Mouse (Mus musculus) layer of hippocampus, postnatal 14 days (tissue): ENCODE results near the gene Vmn2r20. TPM values are rescaled to one million over a fixed set of nuclear protein-coding genes. Genes with fewer than 3 reads are reported as not detected.
A peak's percentile ranks its signal among the peaks of the same experiment; 100 is the strongest.
"Not testable (repeated sequence)": the region's sequence is repeated elsewhere in the genome, so short reads cannot be mapped to it uniquely, and the experiment has no call there.

Experiments used
- DNase-seq, 2 experiments: peaks; one replicate each; pipeline ENCODE4 v3.0.0; 2021 to 2022; ENCODE audit warnings: low spot score in 2 of 2, mixed read lengths in 1 of 2
- long read RNA-seq, 2 experiments: library from polyadenylated mRNA; stranded (forward); transcript quantifications; one replicate each; pipeline ENCODE4 v2.0.0; 2021
- total RNA-seq, 2 experiments: library from RNA; stranded (reverse); gene quantifications; 2 replicates each; pipeline ENCODE4 v1.2.3; 2021

Vmn2r20 gene
- not detected for total RNA-seq
- long read RNA-seq, experiment 1, result 0 reads
- long read RNA-seq, experiment 2, result 0 reads

DNA sequence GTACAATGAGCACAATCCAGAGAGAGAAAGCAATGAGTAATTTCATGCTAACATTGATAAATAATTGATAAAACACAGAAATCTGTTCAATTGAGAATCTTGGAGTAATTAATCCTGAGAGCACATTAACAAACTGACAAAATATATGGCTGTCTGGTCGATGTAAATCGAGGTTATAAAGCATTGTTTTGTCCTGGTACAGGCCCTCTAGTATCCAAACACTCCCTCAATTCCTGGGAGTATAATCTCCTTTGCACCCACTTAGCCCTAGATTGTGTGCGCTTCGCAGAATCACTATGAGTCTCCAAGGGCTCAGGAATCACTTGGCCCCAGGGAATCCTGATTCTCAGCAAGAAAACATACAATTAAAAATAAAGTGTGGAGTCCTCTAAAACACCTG is at the start of gene Vmn2r20:
TSS of gene Vmn2r20 (minus strand) at position 101 of the 400 bp plus-strand sequence.
- DNase-seq, result not testable (repeated sequence)

GRCm38 (mm10) chr6:123424413-123424812 is 6.5 kb upstream of the Vmn2r20 start:
- DNase-seq, result not testable (repeated sequence)

- not testable (repeated sequence) for DNase-seq
These were observed 10.8 kb downstream of the Vmn2r20 start for GRCm38 (mm10) chr6:123406918-123407665.

- DNase-seq, result not testable (repeated sequence)
These were observed 29.1 kb downstream of the Vmn2r20 start for GRCm38 (mm10) chr6:123388824-123389223.

GRCm38 (mm10) chr6:123346141-123346540 is 71.8 kb downstream of the Vmn2r20 start:
- no peak for DNase-seq

- DNase-seq, result peak in 1 of 2 experiments; percentile 3
These were observed 77.8 kb downstream of the Vmn2r20 start for GRCm38 (mm10) chr6:123340093-123340492.

DNA sequence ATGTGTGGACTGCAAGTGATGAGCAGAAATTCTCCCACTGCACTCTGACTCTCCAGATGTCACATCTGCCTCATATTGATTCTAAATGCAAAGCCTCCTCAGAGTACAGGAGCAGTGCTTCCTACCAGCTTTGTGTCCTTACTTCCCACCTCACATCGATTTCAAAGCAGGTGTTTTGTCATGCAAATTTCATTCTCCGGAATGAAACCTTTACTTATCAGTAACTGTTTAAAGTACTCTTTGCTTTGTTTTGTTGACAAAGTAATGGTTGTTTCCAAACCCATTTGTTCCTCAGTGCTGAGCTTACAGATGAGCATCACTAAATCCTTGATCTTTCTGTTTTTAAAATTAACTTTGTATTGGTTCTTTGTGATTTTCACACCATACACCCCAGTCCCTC is 85.4 kb downstream of the Vmn2r20 start:
- no peak for DNase-seq

Other genes starting within 250 kb of the Vmn2r20 start
- gene Clec4b2, start 245.2 kb downstream of the Vmn2r20 start, total RNA-seq, result not detected
- 1 to 10 TPM in 1 of 2 experiments, not detected in 1; 1.2 TPM for gene Clec4n, start 188.3 kb downstream of the Vmn2r20 start, total RNA-seq
- gene Clec4d, start 156.0 kb downstream of the Vmn2r20 start, total RNA-seq, result not detected
- gene Clec4e, start 128.2 kb downstream of the Vmn2r20 start, total RNA-seq, result not detected
- gene Vmn2r19, start 109.8 kb downstream of the Vmn2r20 start, total RNA-seq, result not detected
- gene Vmn2r21, start 115.3 kb upstream of the Vmn2r20 start, total RNA-seq, result not detected
- not detected for gene Vmn2r22, start 232.6 kb upstream of the Vmn2r20 start, total RNA-seq